Mouse (Mus musculus) 416B (cell line): ENCODE measurements around the gene Cd37.

Experiments used
- DNase-seq: peaks from one replicate; pipeline ENCODE4 v3.0.0; 2011; ENCODE audit warnings: low read depth

Cd37 gene

GRCm38 (mm10) chr7:45202654-45203053 is 36.3 kb downstream of the Cd37 start:
- DNase-seq, result no peak

GRCm38 (mm10) chr7:45198961-45199360 is 40.0 kb downstream of the Cd37 start:
- no peak for DNase-seq

- DNase-seq, result peak; percentile 76
These were observed 40.5 kb downstream of the Cd37 start for GRCm38 (mm10) chr7:45198435-45198834.

- DNase-seq, result peak; percentile 24
These were observed 41.9 kb downstream of the Cd37 start for GRCm38 (mm10) chr7:45196994-45197393.

GRCm38 (mm10) chr7:45196176-45196535 is 42.8 kb downstream of the Cd37 start:
- no peak for DNase-seq

- DNase-seq, result no peak
These were observed 43.4 kb downstream of the Cd37 start for GRCm38 (mm10) chr7:45195341-45196175.

GRCm38 (mm10) chr7:45193871-45194785 is 44.8 kb downstream of the Cd37 start:
- DNase-seq, result peak; percentile 20

- no peak for DNase-seq
These were observed 45.5 kb downstream of the Cd37 start for GRCm38 (mm10) chr7:45193406-45193805.

GRCm38 (mm10) chr7:45192585-45193310 is 46.2 kb downstream of the Cd37 start:
- DNase-seq, result no peak

- peak; percentile 11 for DNase-seq
These were observed 47.0 kb downstream of the Cd37 start for GRCm38 (mm10) chr7:45191803-45192363.

- DNase-seq, result no peak
These were observed 47.8 kb downstream of the Cd37 start for GRCm38 (mm10) chr7:45191161-45191560.

- no peak for DNase-seq
These were observed 48.7 kb downstream of the Cd37 start for GRCm38 (mm10) chr7:45190186-45190585.

GRCm38 (mm10) chr7:45189600-45189999 is 49.3 kb downstream of the Cd37 start:
- no peak for DNase-seq

- DNase-seq, result no peak
These were observed 53.0 kb downstream of the Cd37 start for GRCm38 (mm10) chr7:45185921-45186320.

- no peak for DNase-seq
These were observed 55.2 kb downstream of the Cd37 start for GRCm38 (mm10) chr7:45183672-45184071.
